11 mouse cellular contexts compared by ENCODE assay signal in genomic region chr9:78340324-78340723, GRCm38 (mm10). TPM values are rescaled to one million over a fixed set of nuclear protein-coding genes. Genes with fewer than 3 reads are reported as not detected.
DNase-seq lines count a peak whose midpoint lies in the region; ATAC-seq and TF ChIP-seq lines count a peak whose summit lies in the region.
"Not testable (repeated sequence)": the region's sequence is repeated elsewhere in the genome, so short reads cannot be mapped to it uniquely, and the experiment has no call there.
"Had no signal": no experiment of that assay in that cellular context is flagged by ENCODE, and none has a peak within 500 bp of the region (broad histone marks: within the 10 kb centered on the region; RNA-seq: fewer than 3 reads in every experiment).

No protein-coding gene starts in this region.

- DNase-seq in Muller cell, postnatal 12 days (ENCODE audit: inconsistent ontology term), result peak; percentile 10
- DNase-seq in cerebellum, adult 2 months, result peak; percentile 10 to 28
- DNase-seq in hindbrain, embryonic 14.5 days (ENCODE audit: low spot score), result peak; percentile 73
- peak; percentile 18 to 44 for DNase-seq in left cerebral cortex, adult 18-20 months (ENCODE audit: low spot score in 2 of 2)
- peak; percentile 13 to 36 for DNase-seq in right cerebral cortex, adult 2 months (ENCODE audit: low spot score in 2 of 2)
- peak; percentile 22 to 63 for DNase-seq in urinary bladder, postnatal 4 days (ENCODE audit: low spot score in 2 of 2)

- TF ChIP-seq CTCF in cerebellum, adult 2 months (IDR thresholded peaks at IDR 0.05; ENCODE audit: borderline replicate concordance, insufficient read depth, low read depth, low read length), result peak; percentile 59; the same call in 1 of the 2 replicates

- H3K27me3 ChIP-seq in cerebellum, adult 2 months (ENCODE audit: control insufficient read depth, insufficient read depth, low read length); forebrain, embryonic 15.5 days; hindbrain, embryonic 14.5 days (ENCODE audit: control insufficient read depth, insufficient read depth, low read length): not testable (repeated sequence)

- H3K27ac ChIP-seq in cerebellum, adult 2 months (ENCODE audit: insufficient read depth, low read length); forebrain, embryonic 15.5 days (replicated peaks); hindbrain, embryonic 14.5 days: not testable (repeated sequence)

- not testable (repeated sequence) for H3K9me3 ChIP-seq in forebrain, embryonic 15.5 days; hindbrain, embryonic 14.5 days (ENCODE audit: control insufficient read depth, low read length)

- 16% methylated on average over 8 of the region's 8 CpGs for WGBS in cerebellum, adult 2 months
- WGBS in forebrain, embryonic 15.5 days, result 11% methylated on average over 8 of the region's 8 CpGs
- 13% methylated on average over 8 of the region's 8 CpGs for WGBS in hindbrain, embryonic 14.5 days

- not testable (repeated sequence) for H3K4me2 ChIP-seq in forebrain, embryonic 15.5 days (replicated peaks); hindbrain, embryonic 14.5 days (replicated peaks)

- not testable (repeated sequence) for TF ChIP-seq POLR2A in cerebellum, adult 2 months (IDR thresholded peaks at IDR 0.05; ENCODE audit: borderline replicate concordance, insufficient read depth, low read length)

- H3K36me3 ChIP-seq in forebrain, embryonic 15.5 days; hindbrain, embryonic 14.5 days (replicated peaks; ENCODE audit: control insufficient read depth, insufficient read depth): not testable (repeated sequence)

- H3K4me1 ChIP-seq in cerebellum, adult 2 months (ENCODE audit: control insufficient read depth, insufficient read depth, low read length); forebrain, embryonic 15.5 days; hindbrain, embryonic 14.5 days (replicated peaks; ENCODE audit: control insufficient read depth, insufficient read depth, low read length): not testable (repeated sequence)

- not testable (repeated sequence) for H3K4me3 ChIP-seq in cerebellum, adult 2 months (replicated peaks; ENCODE audit: insufficient read depth, low read depth, low read length); forebrain, embryonic 15.5 days; hindbrain, embryonic 14.5 days (replicated peaks; ENCODE audit: low read length)

- 0 out of 2 replicates have a peak, but pooled peaks have one; percentile 29 for ATAC-seq in forebrain, embryonic 15.5 days (replicated peaks)
- not testable (repeated sequence) for ATAC-seq in hindbrain, embryonic 14.5 days (ENCODE audit: low FRiP score)
- ATAC-seq in megakaryocyte-erythroid progenitor cell, adult 5-6 weeks (replicated peaks; ENCODE audit: low FRiP score, low TSS enrichment, poor library complexity, severe bottlenecking), result peak; percentile 67

- not testable (repeated sequence) for H3K9ac ChIP-seq in forebrain, embryonic 15.5 days (replicated peaks); hindbrain, embryonic 14.5 days

RNA-seq across cellular contexts. Expression of gene Omt2b, which starts 12.9 kb away (rescaled TPM):
- polyA plus RNA-seq in cerebellum, adult 2 months (2012; rRNA removed), result not detected in 2 replicates
- not detected in 2 replicates for polyA plus RNA-seq in forebrain, embryonic 15.5 days (2015; fragmentation: Nextera tagmentation; extraction: Ambion mirVana)
- polyA plus RNA-seq in hindbrain, embryonic 14.5 days (2014; fragmentation: Nextera tagmentation; extraction: Ambion mirVana), result not detected in 2 replicates
- not detected for total RNA-seq in left cerebral cortex, adult 18-20 months (2021)
- not detected in 2 replicates for total RNA-seq in megakaryocyte-erythroid progenitor cell, adult 5-6 weeks (2014; fragmentation: Nextera tagmentation)
- not detected in 2 replicates for total RNA-seq in megakaryocyte-erythroid progenitor cell, adult 5-6 weeks (2017)
- polyA plus RNA-seq: embryonic facial prominence, embryonic 13.5 days; hindbrain, embryonic 13.5 days; macrophage had no signal

RNA-seq across cellular contexts. Expression of gene Gsta2, which starts 15.3 kb away (rescaled TPM):
- not detected in 2 replicates for polyA plus RNA-seq in cerebellum, adult 2 months (2012; rRNA removed)
- polyA plus RNA-seq in forebrain, embryonic 15.5 days (2015; fragmentation: Nextera tagmentation; extraction: Ambion mirVana), result not detected in 2 replicates
- polyA plus RNA-seq in hindbrain, embryonic 14.5 days (2014; fragmentation: Nextera tagmentation; extraction: Ambion mirVana), result not detected in 2 replicates
- under 1 TPM in 1 of 2 experiments, not detected in 1; 0.88 TPM for total RNA-seq in left cerebral cortex, adult 18-20 months (2021)
- total RNA-seq in megakaryocyte-erythroid progenitor cell, adult 5-6 weeks (2014; fragmentation: Nextera tagmentation), result not detected in 2 replicates
- not detected in 2 replicates for total RNA-seq in megakaryocyte-erythroid progenitor cell, adult 5-6 weeks (2017)
- polyA plus RNA-seq: hindbrain, embryonic 13.5 days; macrophage had no signal

RNA-seq across cellular contexts. Expression of gene Omt2a, which starts 25.7 kb away (rescaled TPM):
- not detected in 2 replicates for polyA plus RNA-seq in cerebellum, adult 2 months (2012; rRNA removed)
- polyA plus RNA-seq in forebrain, embryonic 15.5 days (2015; fragmentation: Nextera tagmentation; extraction: Ambion mirVana), result not detected in 2 replicates
- polyA plus RNA-seq in hindbrain, embryonic 14.5 days (2014; fragmentation: Nextera tagmentation; extraction: Ambion mirVana), result not detected in 2 replicates
- not detected for total RNA-seq in left cerebral cortex, adult 18-20 months (2021)
- total RNA-seq in megakaryocyte-erythroid progenitor cell, adult 5-6 weeks (2014; fragmentation: Nextera tagmentation), result not detected in 2 replicates
- not detected in 2 replicates for total RNA-seq in megakaryocyte-erythroid progenitor cell, adult 5-6 weeks (2017)
- polyA plus RNA-seq: embryonic facial prominence, embryonic 13.5 days; hindbrain, embryonic 13.5 days; macrophage had no signal

RNA-seq across cellular contexts. Expression of gene Dppa5a, which starts 27.7 kb away (rescaled TPM):
- 0.41 TPM in 2 replicates for polyA plus RNA-seq in cerebellum, adult 2 months (2012; rRNA removed)
- polyA plus RNA-seq in forebrain, embryonic 15.5 days (2015; fragmentation: Nextera tagmentation; extraction: Ambion mirVana), result 1.6 and 2.5 TPM in 2 replicates
- 4.5 and 6.0 TPM in 2 replicates for polyA plus RNA-seq in hindbrain, embryonic 14.5 days (2014; fragmentation: Nextera tagmentation; extraction: Ambion mirVana)
- total RNA-seq in left cerebral cortex, adult 18-20 months (2021), result not detected
- total RNA-seq in megakaryocyte-erythroid progenitor cell, adult 5-6 weeks (2014; fragmentation: Nextera tagmentation), result not detected in 2 replicates
- total RNA-seq in megakaryocyte-erythroid progenitor cell, adult 5-6 weeks (2017), result not detected in 2 replicates
- polyA plus RNA-seq: macrophage had no signal

RNA-seq across cellular contexts. Expression of gene Ooep, which starts 38.2 kb away (rescaled TPM):
- polyA plus RNA-seq in cerebellum, adult 2 months (2012; rRNA removed), result 0.23 and 0.24 TPM in 2 replicates
- polyA plus RNA-seq in forebrain, embryonic 15.5 days (2015; fragmentation: Nextera tagmentation; extraction: Ambion mirVana), result 4.1 and 5.1 TPM in 2 replicates
- 5.0 and 6.5 TPM in 2 replicates for polyA plus RNA-seq in hindbrain, embryonic 14.5 days (2014; fragmentation: Nextera tagmentation; extraction: Ambion mirVana)
- not detected for total RNA-seq in left cerebral cortex, adult 18-20 months (2021)
- not detected in 2 replicates for total RNA-seq in megakaryocyte-erythroid progenitor cell, adult 5-6 weeks (2014; fragmentation: Nextera tagmentation)
- not detected in 2 replicates for total RNA-seq in megakaryocyte-erythroid progenitor cell, adult 5-6 weeks (2017)
- polyA plus RNA-seq: macrophage had no signal

Comparison
In these comparisons a context has a peak if more than half of its experiments do, and no peak if none do; other contexts are left out.
1. DNase-seq: peak in every context shown above with its lines; median percentile 73 in hindbrain, embryonic 14.5 days; 42 in urinary bladder, postnatal 4 days; 31 in left cerebral cortex, adult 18-20 months; 24 in right cerebral cortex, adult 2 months; 19 in cerebellum, adult 2 months; 10 in Muller cell, postnatal 12 days.